Mouse (Mus musculus) lung, embryonic 16.5 days (tissue): Measurements from ENCODE around the gene Lmcd1. TPM values are rescaled to one million over a fixed set of nuclear protein-coding genes. Genes with fewer than 3 reads are reported as not detected.

Experiments used
- ATAC-seq: fragments of 200-750 bp; cut with Nextera tagmentation; 2 replicates; pipeline ENCODE4 v1.8.0; 2017; ENCODE audit warnings: low read depth, mild to moderate bottlenecking, moderate library complexity
- H3K27ac ChIP-seq: fragments of 300-500 bp; sonication (generic); 2 replicates; pipeline ENCODE4 v1.5.1; 2014; ENCODE audit warnings: mild to moderate bottlenecking, control low read depth, low read length
- H3K27me3 ChIP-seq: fragments of 300-500 bp; sonication (generic); 2 replicates; pipeline ENCODE4 v1.6.1; 2014; ENCODE audit warnings: low read depth, low read length, mixed read lengths; ENCODE audit not compliant: control insufficient read depth, insufficient read depth
- H3K36me3 ChIP-seq: fragments of 300-500 bp; sonication (generic); 2 replicates; pipeline ENCODE4 v1.6.1; 2014; ENCODE audit warnings: low read length; ENCODE audit not compliant: control insufficient read depth, insufficient read depth
- H3K4me1 ChIP-seq: fragments of 300-500 bp; sonication (generic); replicated peaks from 2 replicates; pipeline ENCODE4 v1.6.1; 2014; ENCODE audit warnings: low read length, mixed read lengths; ENCODE audit not compliant: control insufficient read depth, insufficient read depth
- H3K4me2 ChIP-seq: fragments of 300-500 bp; sonication (generic); 2 replicates; pipeline ENCODE4 v1.6.1; 2014; ENCODE audit warnings: low read depth, low read length, control low read depth
- H3K4me3 ChIP-seq: fragments of 300-500 bp; sonication (generic); 2 replicates; pipeline ENCODE4 v1.5.1; 2014; ENCODE audit warnings: mild to moderate bottlenecking, low read length, control low read depth
- H3K9ac ChIP-seq: fragments of 300-500 bp; sonication (generic); 2 replicates; pipeline ENCODE4 v1.6.1; 2014; ENCODE audit warnings: low read length, control low read depth
- H3K9me3 ChIP-seq: fragments of 300-500 bp; sonication (generic); 2 replicates; pipeline ENCODE4 v1.6.1; 2016; ENCODE audit warnings: low read length; ENCODE audit not compliant: control insufficient read depth
- WGBS: fragments of 180-500 bp; shearing (Covaris S2); extraction: QIAGEN DNeasy Blood & Tissue Kit; methylation state at CpG from one replicate; pipeline ENCODE4 v1.1.7; 2014; 5-methylcytosine and 5-hydroxymethylcytosine counted together
- polyA plus RNA-seq: library from polyadenylated mRNA; unstranded; fragments of >200 nt; fragmentation: Nextera tagmentation; extraction: Ambion mirVana; gene quantifications from 2 replicates; pipeline ENCODE4 v1.2.1, GENCODE M21; 2015

Gene Lmcd1
- polyA plus RNA-seq, 1 experiment from 2014 or later: 33.4 TPM

- H3K4me1 ChIP-seq: peaks cover 13% of the 10 kb centered on the region
- 48% methylated on average over 7 of the region's 7 CpGs for WGBS
- no peaks in the 10 kb centered on the region for H3K27me3 ChIP-seq
- H3K4me3 ChIP-seq: no peak overlapping the region
- no peaks in the 10 kb centered on the region for H3K9me3 ChIP-seq
- no peaks in the 10 kb centered on the region for H3K36me3 ChIP-seq
- H3K4me2 ChIP-seq: no peak overlapping the region
- no peak for ATAC-seq
- H3K9ac ChIP-seq: no peak overlapping the region
- no peak overlapping the region for H3K27ac ChIP-seq
These were observed 28.7 kb downstream of the Lmcd1 start for GRCm38 (mm10) chr6:112302248-112302647.

GRCm38 (mm10) chr6:112302814-112303383 is 29.3 kb downstream of the Lmcd1 start:
- no peak overlapping the region for H3K27ac ChIP-seq
- peaks cover 13% of the 10 kb centered on the region for H3K4me1 ChIP-seq
- no peaks in the 10 kb centered on the region for H3K36me3 ChIP-seq
- H3K4me3 ChIP-seq: no peak overlapping the region
- no peak overlapping the region for H3K4me2 ChIP-seq
- no peaks in the 10 kb centered on the region for H3K9me3 ChIP-seq
- H3K27me3 ChIP-seq: no peaks in the 10 kb centered on the region
- WGBS: 59% methylated on average over 9 of the region's 9 CpGs
- no peak overlapping the region for H3K9ac ChIP-seq
- no peak for ATAC-seq

DNA sequence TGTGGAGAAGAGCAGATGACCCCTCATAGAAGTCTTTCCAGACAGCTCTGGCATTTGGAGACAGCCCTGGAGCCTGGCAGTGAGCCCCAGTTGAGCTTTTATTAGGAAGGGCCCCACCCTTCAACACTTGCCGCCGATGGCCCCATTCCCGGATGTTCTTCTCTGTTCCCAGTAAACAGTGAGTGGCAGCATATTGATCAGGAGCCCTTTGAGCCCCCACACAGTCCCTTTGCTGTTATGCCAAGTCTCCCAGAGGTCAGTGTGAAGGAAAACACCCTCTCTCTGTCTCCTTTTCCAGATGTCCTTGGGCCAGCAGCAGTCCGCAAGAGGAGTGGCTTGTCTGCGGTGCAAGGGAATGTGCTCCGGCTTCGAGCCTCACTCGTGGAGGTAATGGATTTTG is 31.2 kb downstream of the Lmcd1 start:
- Histone ChIP-seq H3K9me3 (no peaks in the 10 kb centered on the region), H3K27me3 (no peaks in the 10 kb centered on the region), H3K4me3 (no peak overlapping the region), H3K27ac (0 out of 2 replicates have a peak overlapping the region, but pooled peaks have one; percentile 23), H3K9ac (no peak overlapping the region), H3K4me1 (peaks cover 13% of the 10 kb centered on the region), H3K4me2 (no peak overlapping the region), H3K36me3 (no peaks in the 10 kb centered on the region)
- WGBS: 30% methylated on average over 8 of the region's 8 CpGs
- ATAC-seq: peak; percentile 65

DNA sequence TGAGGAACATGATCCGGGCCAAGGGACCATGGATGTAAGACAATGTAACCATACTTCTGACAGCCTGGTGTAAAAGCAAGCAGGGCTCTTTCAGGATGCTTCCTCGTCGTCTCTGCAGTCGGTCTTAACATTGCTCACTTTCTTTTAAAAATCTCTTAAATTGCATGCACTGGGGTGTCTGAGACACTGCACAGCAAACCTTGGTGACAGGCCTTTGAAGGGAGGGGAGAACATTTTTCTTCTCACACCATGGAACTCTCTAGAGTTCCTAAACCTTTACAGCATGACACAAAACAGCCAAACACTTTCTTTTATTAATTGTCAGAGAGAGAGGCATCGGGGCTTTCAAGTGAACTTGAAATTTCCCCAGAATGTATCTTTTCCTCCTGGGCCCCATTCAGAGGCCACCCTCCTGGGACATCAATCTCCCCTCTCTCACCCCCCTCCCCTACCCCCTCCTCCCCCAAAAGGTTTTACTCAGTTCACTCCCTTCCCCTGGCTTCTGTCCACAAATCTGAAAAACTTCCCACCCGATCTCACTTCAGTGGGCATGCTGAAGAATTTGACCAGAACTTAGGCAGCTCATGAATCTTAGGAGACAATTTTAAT is 35.9 kb downstream of the Lmcd1 start:
- ATAC-seq: 0 out of 2 replicates have a peak, but pooled peaks have one; percentile 32
- Histone ChIP-seq H3K9ac (no peak overlapping the region), H3K4me1 (peaks cover 7% of the 10 kb centered on the region), H3K27me3 (no peaks in the 10 kb centered on the region), H3K4me2 (no peak overlapping the region), H3K27ac (no peak overlapping the region), H3K4me3 (no peak overlapping the region), H3K9me3 (no peaks in the 10 kb centered on the region), H3K36me3 (no peaks in the 10 kb centered on the region)
- 38% methylated on average over 6 of the region's 6 CpGs for WGBS

GRCm38 (mm10) chr6:112311385-112311784 is 37.8 kb downstream of the Lmcd1 start:
- no peak for ATAC-seq
- H3K4me2 ChIP-seq: no peak overlapping the region

DNA sequence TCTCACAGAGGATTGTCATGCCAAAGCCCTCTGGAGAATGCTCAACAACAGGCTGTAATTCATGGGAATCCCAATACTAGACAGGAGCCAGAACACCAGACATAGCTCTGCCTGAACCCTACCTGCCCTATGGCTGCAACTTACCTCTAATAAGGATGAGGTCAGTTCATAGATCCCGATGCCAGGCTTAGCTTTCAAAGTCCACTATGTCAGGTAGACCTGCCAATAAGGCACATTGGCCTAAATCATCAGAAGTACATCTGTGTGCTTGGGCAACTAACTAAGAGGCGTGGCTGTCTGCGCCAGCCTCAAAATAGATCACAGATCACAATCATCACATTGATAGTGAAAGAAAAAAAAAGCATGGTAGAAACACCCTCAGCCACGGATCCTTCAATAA is 45.9 kb downstream of the Lmcd1 start:
- ATAC-seq: no peak
- Histone ChIP-seq H3K4me3 (no peak overlapping the region), H3K27me3 (no peaks in the 10 kb centered on the region), H3K4me1 (no peaks in the 10 kb centered on the region), H3K9me3 (no peaks in the 10 kb centered on the region), H3K4me2 (no peak overlapping the region), H3K9ac (no peak overlapping the region), H3K27ac (no peak overlapping the region), H3K36me3 (no peaks in the 10 kb centered on the region; the same call in 1 of the 2 replicates)
- WGBS: 87% methylated on average over 4 of the region's 4 CpGs

More at GRCm38 (mm10) chr6:112311385-112311784, 37.8 kb downstream of the Lmcd1 start:
- Histone ChIP-seq H3K27me3 (no peaks in the 10 kb centered on the region), H3K9me3 (no peaks in the 10 kb centered on the region), H3K4me1 (no peaks in the 10 kb centered on the region; the same call in 1 of the 2 replicates), H3K36me3 (no peaks in the 10 kb centered on the region), H3K4me3 (no peak overlapping the region), H3K9ac (no peak overlapping the region), H3K27ac (no peak overlapping the region)
- whole genome bisulfite sequencing: 24% methylated on average over 4 of the region's 4 CpGs

- Histone ChIP-seq H3K4me2 (no peak overlapping the region), H3K27ac (no peak overlapping the region)
- ATAC-seq: no peak
These were observed 47.1 kb downstream of the Lmcd1 start for GRCm38 (mm10) chr6:112320679-112321078.

GRCm38 (mm10) chr6:112322916-112323315 is 49.4 kb downstream of the Lmcd1 start:
- Histone ChIP-seq H3K36me3 (no peaks in the 10 kb centered on the region), H3K4me2 (no peak overlapping the region), H3K27me3 (no peaks in the 10 kb centered on the region), H3K9ac (no peak overlapping the region), H3K27ac (no peak overlapping the region), H3K9me3 (no peaks in the 10 kb centered on the region), H3K4me3 (no peak overlapping the region), H3K4me1 (no peaks in the 10 kb centered on the region)
- peak; percentile 49; the same call in 1 of the 2 replicates for ATAC-seq
- WGBS: 61% methylated on average over 5 of the region's 5 CpGs

More at GRCm38 (mm10) chr6:112320679-112321078, 47.1 kb downstream of the Lmcd1 start:
- WGBS: 55% methylated on average over 5 of the region's 5 CpGs
- Histone ChIP-seq H3K4me1 (no peaks in the 10 kb centered on the region), H3K27me3 (no peaks in the 10 kb centered on the region), H3K4me3 (no peak overlapping the region), H3K9ac (no peak overlapping the region), H3K9me3 (no peaks in the 10 kb centered on the region), H3K36me3 (no peaks in the 10 kb centered on the region; the same call in 1 of the 2 replicates)

GRCm38 (mm10) chr6:112325213-112325612 is 51.7 kb downstream of the Lmcd1 start:
- Histone ChIP-seq H3K4me3 (no peak overlapping the region), H3K9ac (no peak overlapping the region), H3K36me3 (no peaks in the 10 kb centered on the region), H3K9me3 (no peaks in the 10 kb centered on the region), H3K4me1 (no peaks in the 10 kb centered on the region), H3K4me2 (no peak overlapping the region), H3K27me3 (no peaks in the 10 kb centered on the region), H3K27ac (no peak overlapping the region)
- WGBS: 75% methylated on average over 3 of the region's 3 CpGs
- no peak for ATAC-seq
